Mouse (Mus musculus): ENCODE results near the gene Lsm5. TPM values are rescaled to one million over a fixed set of nuclear protein-coding genes. Genes with fewer than 3 reads are reported as not detected.

The Lsm5 gene
- polyA plus RNA-seq, 1 experiment from 2014 or later, result 65.2 TPM

DNA sequence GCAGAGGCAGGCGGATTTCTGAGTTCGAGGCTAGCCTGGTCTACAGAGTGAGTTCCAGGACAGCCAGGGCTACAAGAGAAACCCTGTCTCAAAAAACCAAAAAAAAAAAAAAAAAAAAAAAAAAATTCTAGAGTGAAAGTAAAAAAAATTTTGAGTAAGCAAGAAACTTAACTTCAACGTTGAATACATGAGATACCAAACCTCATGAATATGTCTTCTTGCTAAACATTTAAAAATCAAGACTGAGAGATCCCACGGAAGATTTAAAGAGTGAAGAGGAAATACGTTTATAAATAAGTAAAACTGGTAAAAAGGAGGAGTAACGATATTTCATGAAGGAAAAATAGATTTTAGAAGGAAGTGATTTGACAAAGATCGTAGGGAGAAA is 9.7 kb upstream of the Lsm5 start:
- peak overlapping the region; percentile 56 for H3K4me2 ChIP-seq (ENCODE audit: low read length)
- no peaks in the 10 kb centered on the region for H3K9me3 ChIP-seq (replicated peaks; ENCODE audit: control insufficient read depth, low read length, poor library complexity, severe bottlenecking)
- ATAC-seq, result 0 out of 2 replicates have a peak, but pooled peaks have one; percentile 1
- peak overlapping the region; percentile 83 for H3K4me3 ChIP-seq (ENCODE audit: low read depth, low read length)
- H3K27ac ChIP-seq (ENCODE audit: low read length), result peak overlapping the region; percentile 88
- H3K27me3 ChIP-seq (ENCODE audit: control insufficient read depth, insufficient read depth, low read depth, low read length), result no peaks in the 10 kb centered on the region
- no peaks in the 10 kb centered on the region for H3K36me3 ChIP-seq (ENCODE audit: control insufficient read depth, insufficient read depth, low read length)
- H3K9ac ChIP-seq (ENCODE audit: low read depth, low read length), result peak overlapping the region; percentile 91
- peaks cover 17% of the 10 kb centered on the region for H3K4me1 ChIP-seq (ENCODE audit: control insufficient read depth, insufficient read depth, low read length)
- 52% methylated on average over 7 of the region's 7 CpGs for WGBS

DNA sequence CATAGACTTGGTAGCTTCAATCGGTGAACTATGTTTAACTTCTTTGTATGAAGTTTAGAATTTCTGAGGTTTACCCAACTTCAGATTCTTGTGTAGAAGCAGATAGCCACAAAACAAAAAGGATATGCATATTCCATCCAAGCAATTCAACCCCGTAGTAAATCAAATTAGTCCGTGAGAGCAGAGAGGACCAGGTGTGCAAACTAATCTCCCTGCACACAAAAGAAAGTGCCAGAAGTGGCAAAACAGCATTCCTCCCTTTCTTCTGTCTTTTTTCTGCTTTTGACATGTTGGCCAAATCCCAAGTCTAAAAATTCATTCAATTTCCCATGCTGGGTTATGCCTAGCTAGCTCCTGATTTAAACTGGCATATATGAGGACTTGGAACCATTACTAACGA is 12.1 kb downstream of the Lsm5 start:
- Histone ChIP-seq H3K4me2 (ENCODE audit: low read length) (no peak overlapping the region), H3K4me1 (ENCODE audit: control insufficient read depth, insufficient read depth, low read length) (no peaks in the 10 kb centered on the region), H3K27me3 (ENCODE audit: control insufficient read depth, insufficient read depth, low read depth, low read length) (no peaks in the 10 kb centered on the region), H3K9ac (ENCODE audit: low read depth, low read length) (no peak overlapping the region), H3K4me3 (ENCODE audit: low read depth, low read length) (no peak overlapping the region), H3K36me3 (ENCODE audit: control insufficient read depth, insufficient read depth, low read length) (no peaks in the 10 kb centered on the region), H3K9me3 (replicated peaks; ENCODE audit: control insufficient read depth, low read length, poor library complexity, severe bottlenecking) (no peaks in the 10 kb centered on the region), H3K27ac (ENCODE audit: low read length) (no peak overlapping the region)
- WGBS, result 57% methylated on average over 4 of the region's 4 CpGs
- ATAC-seq, result no peak

DNA sequence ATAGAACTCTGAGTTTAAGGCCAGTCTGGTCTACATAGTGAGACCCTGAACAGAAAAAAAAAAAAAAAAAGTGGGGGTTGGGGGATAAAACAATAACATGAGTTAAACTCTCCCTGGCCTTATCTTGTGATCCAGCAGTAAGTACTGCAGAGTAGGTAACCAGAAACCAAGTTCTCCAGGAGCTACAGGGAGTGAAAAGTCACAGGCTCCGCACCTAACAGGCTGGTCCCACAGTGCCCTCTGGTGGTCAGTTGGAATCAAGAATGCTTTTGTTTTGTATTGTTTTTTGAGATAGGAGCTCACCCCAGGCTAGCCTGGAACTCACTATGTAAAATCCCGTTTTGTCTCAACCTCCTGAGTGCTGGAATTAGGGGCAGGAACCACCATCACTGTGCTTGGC is 13.3 kb downstream of the Lsm5 start:
- Histone ChIP-seq H3K9me3 (replicated peaks; ENCODE audit: control insufficient read depth, low read length, poor library complexity, severe bottlenecking) (no peaks in the 10 kb centered on the region), H3K36me3 (ENCODE audit: control insufficient read depth, insufficient read depth, low read length) (no peaks in the 10 kb centered on the region), H3K4me2 (ENCODE audit: low read length) (no peak overlapping the region), H3K27ac (ENCODE audit: low read length) (no peak overlapping the region), H3K27me3 (ENCODE audit: control insufficient read depth, insufficient read depth, low read depth, low read length) (no peaks in the 10 kb centered on the region), H3K4me3 (ENCODE audit: low read depth, low read length) (no peak overlapping the region), H3K4me1 (ENCODE audit: control insufficient read depth, insufficient read depth, low read length) (no peaks in the 10 kb centered on the region), H3K9ac (ENCODE audit: low read depth, low read length) (no peak overlapping the region)
- 0 out of 2 replicates have a peak, but pooled peaks have one; percentile 36 for ATAC-seq
- 4% methylated on average over 2 of the region's 2 CpGs for WGBS

- Histone ChIP-seq H3K27ac (ENCODE audit: low read length) (no peak overlapping the region), H3K9ac (ENCODE audit: low read depth, low read length) (no peak overlapping the region), H3K27me3 (ENCODE audit: control insufficient read depth, insufficient read depth, low read depth, low read length) (no peaks in the 10 kb centered on the region)
Measured at GRCm38 (mm10) chr6:56688238-56688637, 16.3 kb downstream of the Lsm5 start.

DNA sequence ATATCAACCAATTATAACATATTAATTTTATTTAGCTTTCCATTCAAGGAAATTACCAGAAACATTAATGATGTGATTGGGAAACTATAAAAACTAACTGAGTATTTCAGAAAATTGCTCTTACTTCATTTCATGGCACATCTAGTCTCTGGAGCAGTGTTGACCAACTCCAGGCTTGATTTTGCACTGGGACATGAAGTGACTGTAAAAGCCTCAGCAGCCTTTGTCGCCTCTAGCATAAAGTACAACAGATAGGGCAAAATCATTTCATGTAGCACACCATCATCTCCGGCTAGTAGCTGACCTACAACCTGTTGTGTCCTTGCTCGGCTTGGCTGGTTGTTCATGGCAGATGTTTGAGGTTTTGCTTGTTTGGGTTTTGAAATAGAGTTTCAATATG is 40.1 kb downstream of the Lsm5 start:
- 85% methylated on average over 3 of the region's 3 CpGs for WGBS
- Histone ChIP-seq H3K36me3 (ENCODE audit: control insufficient read depth, insufficient read depth, low read length) (no peaks in the 10 kb centered on the region), H3K4me3 (ENCODE audit: low read depth, low read length) (no peak overlapping the region), H3K9ac (ENCODE audit: low read depth, low read length) (no peak overlapping the region), H3K27ac (ENCODE audit: low read length) (no peak overlapping the region), H3K27me3 (ENCODE audit: control insufficient read depth, insufficient read depth, low read depth, low read length) (no peaks in the 10 kb centered on the region), H3K4me1 (ENCODE audit: control insufficient read depth, insufficient read depth, low read length) (no peaks in the 10 kb centered on the region), H3K4me2 (ENCODE audit: low read length) (no peak overlapping the region), H3K9me3 (replicated peaks; ENCODE audit: control insufficient read depth, low read length, poor library complexity, severe bottlenecking) (no peaks in the 10 kb centered on the region)
- ATAC-seq, result no peak

More at GRCm38 (mm10) chr6:56688238-56688637, 16.3 kb downstream of the Lsm5 start:
- Histone ChIP-seq H3K4me3 (ENCODE audit: low read depth, low read length) (no peak overlapping the region), H3K9me3 (replicated peaks; ENCODE audit: control insufficient read depth, low read length, poor library complexity, severe bottlenecking) (no peaks in the 10 kb centered on the region), H3K36me3 (ENCODE audit: control insufficient read depth, insufficient read depth, low read length) (no peaks in the 10 kb centered on the region), H3K4me2 (ENCODE audit: low read length) (no peak overlapping the region), H3K4me1 (ENCODE audit: control insufficient read depth, insufficient read depth, low read length) (no peaks in the 10 kb centered on the region)
- WGBS, result 91% methylated on average over 3 of the region's 3 CpGs
- no peak for ATAC-seq

DNA sequence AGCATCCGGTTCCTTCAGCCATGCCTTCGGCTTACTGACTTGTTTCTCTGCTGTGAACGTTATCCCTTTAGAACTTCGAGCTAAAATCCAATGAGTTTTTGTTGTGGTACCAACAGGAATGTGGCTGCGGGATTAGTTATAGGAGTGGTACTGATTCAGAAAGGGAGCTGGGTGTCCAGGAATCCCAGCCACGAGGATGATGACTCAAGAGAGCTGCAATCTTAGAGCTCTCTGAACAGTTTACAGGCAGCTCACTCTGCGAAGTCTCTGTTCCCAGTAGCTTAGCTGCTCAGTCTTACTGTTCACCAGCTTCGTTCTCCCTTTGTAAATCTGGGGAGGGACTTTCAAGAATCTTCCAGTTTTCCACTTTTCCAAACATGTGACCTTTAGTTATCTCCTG is 49.1 kb downstream of the Lsm5 start:
- WGBS, result 75% methylated on average over 8 of the region's 8 CpGs
- no peak overlapping the region for H3K4me3 ChIP-seq (ENCODE audit: low read depth, low read length)
- peaks cover 3% of the 10 kb centered on the region; the same call in 1 of the 2 replicates for H3K4me1 ChIP-seq (ENCODE audit: control insufficient read depth, insufficient read depth, low read length)
- H3K27me3 ChIP-seq (ENCODE audit: control insufficient read depth, insufficient read depth, low read depth, low read length), result no peaks in the 10 kb centered on the region
- ATAC-seq, result no peak
- H3K27ac ChIP-seq (ENCODE audit: low read length), result no peak overlapping the region
- no peak overlapping the region for H3K9ac ChIP-seq (ENCODE audit: low read depth, low read length)
- no peak overlapping the region for H3K4me2 ChIP-seq (ENCODE audit: low read length)
- no peaks in the 10 kb centered on the region for H3K9me3 ChIP-seq (replicated peaks; ENCODE audit: control insufficient read depth, low read length, poor library complexity, severe bottlenecking)
- H3K36me3 ChIP-seq (ENCODE audit: control insufficient read depth, insufficient read depth, low read length), result no peaks in the 10 kb centered on the region

DNA sequence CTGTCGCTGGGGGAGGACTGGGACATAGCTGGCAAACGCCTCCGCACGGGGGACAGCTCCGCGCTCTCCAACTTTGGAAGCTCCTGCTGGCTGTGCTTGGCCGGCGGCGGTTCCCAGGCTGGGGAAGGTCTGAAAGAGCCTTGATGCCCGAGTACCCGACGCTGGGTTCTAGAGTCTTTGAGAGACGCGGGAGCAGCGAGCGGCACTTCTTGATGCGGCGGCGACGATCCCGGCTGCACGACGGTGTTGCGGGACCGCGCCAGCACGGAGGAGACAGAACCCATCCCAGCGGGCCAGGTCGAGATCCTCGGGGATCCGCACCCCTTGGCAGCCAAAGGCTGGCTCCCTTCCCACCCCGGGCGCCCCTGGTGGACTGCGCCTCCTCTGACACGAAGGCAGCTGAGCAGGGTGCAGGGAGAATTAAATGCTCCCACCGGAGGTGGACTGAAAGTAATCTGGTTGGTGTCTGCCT is 52.4 kb downstream of the Lsm5 start:
- H3K4me1 ChIP-seq (ENCODE audit: control insufficient read depth, insufficient read depth, low read length), result peaks cover 3% of the 10 kb centered on the region; the same call in 1 of the 2 replicates
- no peaks in the 10 kb centered on the region for H3K36me3 ChIP-seq (ENCODE audit: control insufficient read depth, insufficient read depth, low read length)
- 1% methylated on average over 36 of the region's 36 CpGs for WGBS
- H3K9ac ChIP-seq (ENCODE audit: low read depth, low read length), result peak overlapping the region; percentile 59
- H3K9me3 ChIP-seq (replicated peaks; ENCODE audit: control insufficient read depth, low read length, poor library complexity, severe bottlenecking), result no peaks in the 10 kb centered on the region
- peak overlapping the region; percentile 50 for H3K4me3 ChIP-seq (ENCODE audit: low read depth, low read length)
- H3K27me3 ChIP-seq (ENCODE audit: control insufficient read depth, insufficient read depth, low read depth, low read length), result no peaks in the 10 kb centered on the region
- ATAC-seq, result peak; percentile 67
- H3K27ac ChIP-seq (ENCODE audit: low read length), result no peak overlapping the region
- H3K4me2 ChIP-seq (ENCODE audit: low read length), result peak overlapping the region; percentile 90

Other genes starting within 250 kb of the Lsm5 start
- 7.4 and 8.7 TPM in 2 replicates for gene Pde1c, start 135.6 kb downstream of the Lsm5 start, polyA plus RNA-seq (2015; fragmentation: Nextera tagmentation; extraction: Ambion mirVana)
- 25.9 and 31.6 TPM in 2 replicates for gene Avl9, start 10.2 kb upstream of the Lsm5 start, polyA plus RNA-seq (2015; fragmentation: Nextera tagmentation; extraction: Ambion mirVana)
- gene Kbtbd2, start 93.1 kb upstream of the Lsm5 start, polyA plus RNA-seq (2015; fragmentation: Nextera tagmentation; extraction: Ambion mirVana), result 23.9 and 29.4 TPM in 2 replicates
- gene Fkbp9, start 127.3 kb upstream of the Lsm5 start, polyA plus RNA-seq (2015; fragmentation: Nextera tagmentation; extraction: Ambion mirVana), result 27.7 and 30.8 TPM in 2 replicates
- 181 and 186 TPM in 2 replicates for gene Nt5c3, start 219.2 kb upstream of the Lsm5 start, polyA plus RNA-seq (2015; fragmentation: Nextera tagmentation; extraction: Ambion mirVana)
- 0.76 and 0.92 TPM in 2 replicates for gene Vmn1r4, start 219.3 kb upstream of the Lsm5 start, polyA plus RNA-seq (2015; fragmentation: Nextera tagmentation; extraction: Ambion mirVana)

Data from midbrain, embryonic 16.5 days (tissue).